Mouse (Mus musculus): ENCODE measurements around the gene Gm9507.
"Not testable (repeated sequence)": the region's sequence is repeated elsewhere in the genome, so short reads cannot be mapped to it uniquely, and the experiment has no call there.

Gm9507 gene

DNA sequence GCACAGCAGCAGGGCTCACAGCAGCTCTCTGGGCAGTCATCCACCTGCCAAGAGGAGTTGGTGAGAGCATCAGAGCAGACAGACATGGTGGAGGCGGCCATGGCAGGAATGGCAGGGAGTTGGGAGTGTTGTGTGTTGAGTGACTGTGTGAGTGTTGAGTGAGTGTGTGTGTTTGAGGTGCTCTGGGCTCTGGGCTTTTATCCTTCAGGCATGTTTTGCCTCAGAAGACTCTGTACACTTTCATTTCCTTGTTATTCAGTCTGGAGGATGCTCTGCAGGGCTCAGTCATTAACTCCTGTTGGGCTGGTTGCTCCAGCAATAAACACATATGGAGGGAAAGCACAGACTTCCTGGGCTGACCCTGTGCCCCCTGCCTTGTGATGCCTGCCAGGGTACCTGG, 40.4 kb downstream of the Gm9507 start, which contains the start of gene Gm3238:
Gm3238 (minus strand) TSS at position 101 of the 400 bp plus-strand sequence.
- DNase-seq (ENCODE audit: low spot score): not testable (repeated sequence)

DNA sequence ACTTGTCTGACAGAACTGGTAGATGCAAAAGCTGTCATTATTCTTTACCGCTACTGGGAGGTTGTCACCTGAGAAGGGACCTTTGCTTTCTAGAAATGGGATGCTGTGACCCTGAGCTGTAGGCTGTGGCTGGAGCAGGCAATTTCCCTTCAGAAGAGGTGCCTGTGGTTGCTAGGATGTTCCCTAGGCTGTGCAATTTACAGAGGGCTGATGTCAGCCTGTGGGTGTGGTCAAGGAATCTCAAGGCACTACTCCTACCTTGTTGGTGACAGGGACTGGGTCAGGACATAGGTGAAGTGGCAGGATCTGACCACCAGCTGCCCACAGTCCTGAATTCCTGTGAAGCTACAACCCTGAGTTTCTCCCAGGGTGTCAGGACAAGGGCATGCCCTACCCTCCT, 41.9 kb downstream of the Gm9507 start:
- no peak for DNase-seq (ENCODE audit: low spot score)
